Mouse (Mus musculus): ENCODE data around the gene Btbd35f2.
"Not testable (repeated sequence)": the region's sequence is repeated elsewhere in the genome, so short reads cannot be mapped to it uniquely, and the experiment has no call there.

Btbd35f2 gene

DNA sequence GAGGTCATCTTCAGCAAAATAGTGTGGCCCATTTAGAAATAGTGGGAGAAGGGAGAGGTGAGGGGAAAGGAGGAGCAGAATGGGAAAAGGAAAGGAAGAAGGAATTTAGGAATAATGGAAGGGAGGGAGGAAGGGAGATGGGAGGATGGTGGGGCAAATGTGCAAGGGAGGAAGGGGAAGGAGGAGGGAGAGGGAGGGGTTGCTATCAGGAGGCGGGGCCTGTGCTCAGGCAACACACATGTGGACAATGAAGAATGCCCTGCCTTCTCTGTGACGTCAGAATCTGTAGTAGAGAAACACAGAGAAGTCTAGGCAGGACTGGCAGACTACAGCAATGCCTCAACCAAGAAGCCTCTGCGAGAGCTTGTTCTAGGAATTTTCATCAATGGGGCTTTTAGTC, at the start of gene Btbd35f2:
Gene Btbd35f2, plus strand, starts transcription at position 301 of the 400 bp plus-strand sequence.
- DNase-seq = not testable (repeated sequence)
